Mouse (Mus musculus) limb, embryonic 11.5 days (tissue): ENCODE results near the gene Elp4. TPM values are rescaled to one million over a fixed set of nuclear protein-coding genes. Genes with fewer than 3 reads are reported as not detected.
A peak's percentile ranks its signal among the peaks of the same experiment; 100 is the strongest.

Experiments
- ATAC-seq: fragments of 200-750 bp; cut with Nextera tagmentation; 2 replicates; pipeline ENCODE4 v1.8.0; 2017; ENCODE audit warnings: low read depth; ENCODE audit not compliant: insufficient number of reproducible peaks, low FRiP score, low TSS enrichment
- DNase-seq: peaks from one replicate; pipeline ENCODE4 v3.0.0-alpha.2; 2015; ENCODE audit warnings: low spot score
- H3K27ac ChIP-seq: fragments of 300-500 bp; sonication (generic); replicated peaks from 2 replicates; pipeline ENCODE4 v1.5.1; 2014; ENCODE audit warnings: low read depth, mild to moderate bottlenecking, low read length
- H3K27me3 ChIP-seq: fragments of 300-500 bp; sonication (generic); 2 replicates; pipeline ENCODE4 v1.6.1; 2014; ENCODE audit warnings: mild to moderate bottlenecking, low read length, mixed read lengths; ENCODE audit not compliant: control insufficient read depth, insufficient read depth
- H3K36me3 ChIP-seq: fragments of 300-500 bp; sonication (generic); 2 replicates; pipeline ENCODE4 v1.6.1; 2014; ENCODE audit warnings: mild to moderate bottlenecking, low read length, moderate library complexity, mixed read lengths; ENCODE audit not compliant: control insufficient read depth, insufficient read depth
- H3K4me1 ChIP-seq: fragments of 300-500 bp; sonication (generic); 2 replicates; pipeline ENCODE4 v1.6.1; 2014; ENCODE audit warnings: low read length, mixed read lengths; ENCODE audit not compliant: control insufficient read depth, insufficient read depth
- H3K4me2 ChIP-seq: fragments of 300-500 bp; sonication (generic); 2 replicates; pipeline ENCODE4 v1.6.1; 2014; ENCODE audit warnings: low read depth, mild to moderate bottlenecking, moderate library complexity; ENCODE audit not compliant: severe bottlenecking
- H3K4me3 ChIP-seq: fragments of 300-500 bp; sonication (generic); 2 replicates; pipeline ENCODE4 v1.5.1; 2014; ENCODE audit warnings: low read depth, low read length
- H3K9ac ChIP-seq: fragments of 300-500 bp; sonication (generic); 2 replicates; pipeline ENCODE4 v1.6.1; 2014; ENCODE audit warnings: mild to moderate bottlenecking, low read length
- H3K9me3 ChIP-seq: fragments of 300-500 bp; sonication (generic); 2 replicates; pipeline ENCODE4 v1.6.1; 2016; ENCODE audit warnings: low read length; ENCODE audit not compliant: control insufficient read depth
- WGBS: fragments of 180-500 bp; shearing (Covaris S2); extraction: QIAGEN DNeasy Blood & Tissue Kit; methylation state at CpG from one replicate; pipeline ENCODE4 v1.1.7; 2014; 5-methylcytosine and 5-hydroxymethylcytosine counted together
- polyA plus RNA-seq: library from polyadenylated mRNA; unstranded; fragments of >200 nt; fragmentation: Nextera tagmentation; extraction: Ambion mirVana; gene quantifications from 2 replicates; pipeline ENCODE4 v1.2.1, GENCODE M21; 2014

Gene Elp4
- polyA plus RNA-seq, 1 experiment from 2014 or later = 48.4 TPM

DNA sequence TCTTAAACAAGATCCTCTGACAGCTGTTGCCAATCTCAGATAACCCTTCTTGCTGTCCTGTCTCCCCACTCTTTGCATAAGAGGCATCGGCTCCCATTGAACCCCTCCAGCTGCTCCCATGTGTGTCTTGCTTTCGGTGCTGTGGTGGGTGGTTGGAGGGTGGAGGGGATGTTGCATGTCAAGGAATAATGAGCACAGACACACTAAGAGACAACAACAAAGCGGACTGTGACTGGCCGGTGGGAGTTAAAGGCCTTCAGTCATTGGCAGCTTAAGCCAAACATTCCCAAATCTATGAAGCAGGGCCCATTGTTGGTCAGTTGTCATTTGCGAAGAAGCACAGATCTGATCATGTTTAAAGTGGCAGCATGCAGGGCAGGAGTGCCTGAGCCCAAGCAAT is 206.6 kb downstream of the Elp4 start:
- ATAC-seq (no peak), DNase-seq (no peak)
- no peak overlapping the region for H3K4me3 ChIP-seq
- H3K27me3 ChIP-seq = peaks cover under 1% of the 10 kb centered on the region; the same call in 1 of the 2 replicates
- no peak overlapping the region for H3K27ac ChIP-seq
- H3K9me3 ChIP-seq = no peaks in the 10 kb centered on the region
- H3K4me1 ChIP-seq = no peaks in the 10 kb centered on the region
- no peaks in the 10 kb centered on the region for H3K36me3 ChIP-seq
- no peak overlapping the region for H3K9ac ChIP-seq
- H3K4me2 ChIP-seq = no peak overlapping the region
- 89% methylated on average over 5 of the region's 5 CpGs for WGBS

DNA sequence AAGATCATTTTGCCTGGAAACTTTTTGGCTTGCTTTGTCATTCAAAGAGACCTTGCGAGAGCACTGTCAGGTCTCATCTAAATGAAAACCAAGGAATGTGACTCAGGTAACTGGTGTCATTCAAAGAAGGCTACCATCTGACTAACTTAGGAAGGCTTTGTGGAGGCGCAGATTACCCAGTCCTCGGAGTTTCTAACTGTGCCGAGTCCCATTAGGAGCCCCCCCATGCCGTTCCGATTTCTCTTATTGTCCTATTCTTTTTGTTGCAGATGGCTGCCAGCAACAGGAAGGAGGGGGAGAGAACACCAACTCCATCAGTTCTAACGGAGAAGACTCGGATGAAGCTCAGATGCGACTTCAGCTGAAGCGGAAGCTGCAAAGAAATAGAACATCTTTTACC is 213.1 kb downstream of the Elp4 start:
- Histone ChIP-seq H3K4me1 (no peaks in the 10 kb centered on the region), H3K9ac (no peak overlapping the region), H3K27me3 (peaks cover 62% of the 10 kb centered on the region), H3K4me3 (no peak overlapping the region), H3K9me3 (no peaks in the 10 kb centered on the region), H3K36me3 (no peaks in the 10 kb centered on the region), H3K27ac (no peak overlapping the region), H3K4me2 (no peak overlapping the region)
- DNase-seq (no peak), ATAC-seq (no peak)
- 7% methylated on average over 10 of the region's 10 CpGs for WGBS

DNA sequence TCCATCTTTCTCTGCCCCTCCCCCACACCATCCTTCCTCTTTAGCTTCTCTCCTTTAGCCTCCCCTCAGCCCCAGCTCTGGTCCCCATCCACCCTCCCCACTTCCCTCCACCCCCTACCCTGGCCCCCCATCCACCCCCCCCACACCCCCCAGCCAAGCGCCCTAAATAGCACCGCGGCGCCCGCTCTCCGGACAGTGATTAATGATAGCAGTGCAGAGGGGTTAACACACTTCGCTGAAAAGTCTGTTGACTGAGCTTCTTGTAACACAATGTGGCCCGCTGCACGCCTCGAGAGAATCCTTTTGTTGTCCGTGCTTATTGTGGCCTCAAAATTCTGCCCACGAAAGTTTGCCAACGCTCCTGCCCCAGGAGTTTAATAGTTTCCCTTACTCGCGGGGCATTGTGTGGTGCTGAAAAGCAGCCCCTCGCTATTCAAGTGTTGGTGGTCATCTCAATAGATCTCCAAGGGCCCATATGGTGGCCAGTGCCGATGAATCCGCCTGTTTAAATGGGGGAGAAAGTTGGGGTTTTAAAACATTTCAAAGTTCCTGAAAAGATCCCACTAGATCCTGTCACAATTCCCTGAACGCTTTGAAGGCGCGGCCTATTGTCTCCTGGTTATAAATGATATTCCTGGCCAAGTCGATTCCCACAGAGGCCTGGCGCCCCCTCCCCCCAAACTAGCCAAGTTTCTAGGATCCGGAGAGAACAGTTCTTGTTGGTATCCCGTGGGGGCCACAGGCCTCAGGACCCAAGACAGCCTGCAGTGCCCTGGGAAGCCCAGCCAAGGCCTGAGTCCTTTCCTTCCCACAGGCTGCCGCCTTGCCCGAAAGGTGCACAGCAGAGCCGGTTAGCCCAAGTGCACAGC is 214.4 kb downstream of the Elp4 start:
- Histone ChIP-seq H3K36me3 (no peaks in the 10 kb centered on the region), H3K4me3 (no peak overlapping the region), H3K27me3 (peaks cover 75% of the 10 kb centered on the region), H3K9ac (no peak overlapping the region), H3K4me1 (no peaks in the 10 kb centered on the region), H3K9me3 (no peaks in the 10 kb centered on the region), H3K27ac (no peak overlapping the region), H3K4me2 (no peak overlapping the region)
- peak; percentile 52 for DNase-seq
- ATAC-seq = no peak
- WGBS = 2% methylated on average over 28 of the region's 28 CpGs

DNA sequence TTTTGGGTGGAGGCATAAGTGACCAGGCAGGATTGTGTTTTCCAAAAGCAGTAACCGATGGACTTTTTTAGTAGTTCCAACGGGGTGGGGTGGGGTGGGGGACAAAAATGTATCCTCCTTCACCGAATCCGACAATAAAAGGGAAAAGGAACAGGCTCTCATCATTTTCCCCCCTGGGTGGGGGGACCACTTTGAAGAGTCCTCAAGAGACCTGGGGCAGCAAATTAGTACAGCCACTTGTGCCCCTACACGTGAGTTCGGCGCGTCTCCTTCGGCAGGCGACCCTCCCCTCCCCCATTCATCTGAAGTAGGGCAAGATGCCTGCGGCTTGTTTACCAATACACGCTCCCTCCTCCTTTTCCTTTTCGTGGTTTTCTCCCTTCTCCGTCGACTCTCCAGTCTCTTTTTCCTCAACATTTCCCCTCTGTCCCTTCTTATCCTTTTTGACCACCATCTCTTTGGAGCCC is 215.0 kb downstream of the Elp4 start:
- no peak overlapping the region for H3K4me3 ChIP-seq
- H3K36me3 ChIP-seq = no peaks in the 10 kb centered on the region
- H3K4me1 ChIP-seq = no peaks in the 10 kb centered on the region
- no peak overlapping the region for H3K4me2 ChIP-seq
- peak; percentile 58 for DNase-seq
- H3K9ac ChIP-seq = no peak overlapping the region
- H3K27ac ChIP-seq = no peak overlapping the region
- peaks cover 80% of the 10 kb centered on the region for H3K27me3 ChIP-seq
- 1% methylated on average over 15 of the region's 15 CpGs for WGBS
- no peak for ATAC-seq
- H3K9me3 ChIP-seq = no peaks in the 10 kb centered on the region

DNA sequence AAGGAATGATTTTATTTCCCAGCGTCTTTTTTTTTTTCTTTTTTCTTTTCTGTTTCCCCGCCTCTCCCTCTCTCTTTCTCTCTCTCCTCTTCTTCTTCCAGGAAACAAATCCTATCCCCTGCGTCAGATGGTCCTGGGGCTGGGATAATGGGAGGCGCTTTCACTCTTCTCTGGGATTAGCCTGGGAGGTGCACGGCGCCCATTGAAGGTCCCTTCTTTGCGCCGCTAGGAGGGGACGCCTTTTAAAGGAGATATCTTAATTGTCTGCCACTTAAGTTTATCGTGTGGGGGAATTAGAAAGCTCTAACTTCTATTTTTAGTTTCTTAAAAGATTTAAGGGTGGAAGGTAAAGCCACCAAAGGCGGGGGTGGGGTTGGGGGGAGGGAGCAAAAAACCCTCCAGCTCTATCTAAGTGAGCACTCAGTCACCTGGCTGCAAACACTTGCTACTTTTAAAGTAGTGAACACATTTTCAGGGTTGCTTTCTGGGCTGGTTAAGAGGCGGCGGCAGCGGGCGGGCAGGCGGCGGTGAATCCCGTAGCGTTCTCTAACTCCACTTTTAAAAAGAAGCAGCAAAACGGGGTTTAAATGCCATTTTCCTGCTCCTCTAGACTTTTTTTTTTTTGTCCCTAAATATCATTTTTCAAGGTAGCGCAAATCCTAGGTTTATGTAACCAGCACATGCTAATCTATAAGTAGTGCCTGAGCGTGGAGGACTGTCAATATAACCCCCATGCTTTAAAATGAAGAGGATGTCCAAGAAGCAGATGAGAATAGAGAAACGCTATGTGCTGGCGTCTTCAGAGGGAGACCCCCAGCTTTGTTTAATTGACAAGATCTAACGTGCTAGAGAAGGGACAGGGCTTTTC is 215.7 kb downstream of the Elp4 start:
- no peak for DNase-seq
- Histone ChIP-seq H3K36me3 (no peaks in the 10 kb centered on the region), H3K27me3 (peaks cover 86% of the 10 kb centered on the region), H3K4me2 (no peak overlapping the region), H3K9ac (no peak overlapping the region), H3K4me1 (no peaks in the 10 kb centered on the region), H3K9me3 (no peaks in the 10 kb centered on the region), H3K4me3 (no peak overlapping the region), H3K27ac (no peak overlapping the region)
- WGBS = under 1% methylated on average over 25 of the region's 25 CpGs
- ATAC-seq = no peak

DNA sequence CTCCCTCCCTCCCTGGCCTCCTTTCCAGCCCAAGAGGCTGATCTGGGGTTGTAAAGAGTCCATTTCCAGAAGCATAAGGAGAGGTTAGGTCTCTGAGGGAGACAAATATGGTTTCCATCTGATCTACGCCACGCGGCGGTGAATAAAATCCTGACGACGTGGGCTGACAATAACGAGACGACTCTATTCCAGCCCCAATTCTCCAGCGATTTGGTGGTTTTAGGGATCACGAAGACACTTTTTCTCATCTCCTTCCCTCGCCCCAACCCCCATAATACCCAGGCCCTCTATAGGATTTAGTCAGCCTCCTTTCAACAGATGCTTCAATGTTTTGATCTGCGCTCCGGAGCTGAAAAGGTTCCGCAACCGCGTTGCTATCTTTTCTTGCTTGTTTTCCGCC is 216.4 kb downstream of the Elp4 start:
- H3K4me3 ChIP-seq = no peak overlapping the region
- no peak for ATAC-seq
- H3K4me2 ChIP-seq = 0 out of 2 replicates have a peak overlapping the region, but pooled peaks have one; percentile 10
- H3K27me3 ChIP-seq = peaks cover 90% of the 10 kb centered on the region
- DNase-seq = peak; percentile 46
- WGBS = under 1% methylated on average over 17 of the region's 17 CpGs
- H3K9me3 ChIP-seq = no peaks in the 10 kb centered on the region
- H3K4me1 ChIP-seq = no peaks in the 10 kb centered on the region
- H3K27ac ChIP-seq = no peak overlapping the region
- no peaks in the 10 kb centered on the region for H3K36me3 ChIP-seq
- H3K9ac ChIP-seq = no peak overlapping the region

DNA sequence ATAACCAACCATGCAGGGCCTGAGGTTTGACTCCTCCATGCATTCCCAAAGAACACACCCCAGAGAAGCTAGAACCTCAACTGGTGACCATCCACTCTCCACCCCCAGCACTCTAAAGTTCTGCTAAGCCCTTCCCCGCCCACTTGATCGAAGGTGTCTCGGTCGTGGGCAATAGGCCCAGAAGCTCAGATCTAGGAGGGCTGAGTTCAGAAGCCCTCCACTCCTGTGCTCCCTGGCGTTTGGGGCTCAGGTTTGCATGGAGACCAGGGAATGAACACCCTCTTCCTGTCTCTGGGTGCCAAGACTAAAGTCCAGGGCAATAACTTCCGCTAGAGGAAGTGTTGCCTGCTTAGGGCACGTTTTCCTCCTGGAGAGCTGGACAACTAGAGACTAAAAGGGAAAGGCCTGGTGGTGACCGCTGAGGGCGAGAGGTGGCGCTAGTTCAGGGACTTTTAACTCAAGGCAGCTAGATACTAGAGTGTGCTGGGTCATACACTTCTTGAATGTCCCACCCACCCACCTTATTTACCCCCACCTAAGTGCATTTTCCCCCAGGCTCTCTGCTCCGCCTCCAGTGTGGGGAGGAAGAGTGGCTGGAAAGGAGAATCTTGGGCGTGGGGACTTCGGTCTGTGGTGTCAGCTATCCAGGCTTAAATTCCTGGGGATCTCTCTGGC is 216.9 kb downstream of the Elp4 start:
- H3K27ac ChIP-seq = no peak overlapping the region
- H3K4me2 ChIP-seq = 0 out of 2 replicates have a peak overlapping the region, but pooled peaks have one; percentile 10

More for the DNA sequence above, 216.9 kb downstream of the Elp4 start:
- no peaks in the 10 kb centered on the region for H3K36me3 ChIP-seq
- no peak overlapping the region for H3K4me3 ChIP-seq
- DNase-seq (peak; percentile 64), ATAC-seq (no peak)
- H3K9me3 ChIP-seq = no peaks in the 10 kb centered on the region
- under 1% methylated on average over 13 of the region's 13 CpGs for WGBS
- no peak overlapping the region for H3K9ac ChIP-seq
- H3K27me3 ChIP-seq = peaks cover 93% of the 10 kb centered on the region
- H3K4me1 ChIP-seq = no peaks in the 10 kb centered on the region
